Mouse (Mus musculus) thymus, postnatal 4 days (tissue): Measurements from ENCODE around the gene Nr1h3.

Source experiments
- DNase-seq: peaks from one replicate; pipeline ENCODE4 v3.0.0; 2021

The Nr1h3 gene

DNA sequence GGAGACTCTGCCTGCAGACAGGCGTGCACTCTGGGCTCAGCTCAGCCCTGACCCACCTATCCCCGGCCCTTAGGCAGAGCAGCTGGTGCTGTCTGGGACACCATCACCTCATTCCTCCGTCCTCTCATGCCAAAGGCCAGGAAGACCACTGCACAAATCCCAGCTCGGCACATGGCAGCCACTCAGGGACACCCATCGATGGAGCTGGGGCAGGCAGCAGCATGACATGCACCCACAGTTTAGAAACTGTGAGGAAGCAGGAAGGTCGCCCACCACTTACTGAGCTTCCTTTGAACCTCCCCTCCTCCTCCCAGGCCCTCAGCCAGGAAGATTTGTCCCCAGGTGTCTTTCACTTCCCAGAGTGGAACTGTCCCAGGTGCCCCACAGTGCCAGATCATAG, 65.2 kb downstream of the Nr1h3 start:
- no peak for DNase-seq

DNA sequence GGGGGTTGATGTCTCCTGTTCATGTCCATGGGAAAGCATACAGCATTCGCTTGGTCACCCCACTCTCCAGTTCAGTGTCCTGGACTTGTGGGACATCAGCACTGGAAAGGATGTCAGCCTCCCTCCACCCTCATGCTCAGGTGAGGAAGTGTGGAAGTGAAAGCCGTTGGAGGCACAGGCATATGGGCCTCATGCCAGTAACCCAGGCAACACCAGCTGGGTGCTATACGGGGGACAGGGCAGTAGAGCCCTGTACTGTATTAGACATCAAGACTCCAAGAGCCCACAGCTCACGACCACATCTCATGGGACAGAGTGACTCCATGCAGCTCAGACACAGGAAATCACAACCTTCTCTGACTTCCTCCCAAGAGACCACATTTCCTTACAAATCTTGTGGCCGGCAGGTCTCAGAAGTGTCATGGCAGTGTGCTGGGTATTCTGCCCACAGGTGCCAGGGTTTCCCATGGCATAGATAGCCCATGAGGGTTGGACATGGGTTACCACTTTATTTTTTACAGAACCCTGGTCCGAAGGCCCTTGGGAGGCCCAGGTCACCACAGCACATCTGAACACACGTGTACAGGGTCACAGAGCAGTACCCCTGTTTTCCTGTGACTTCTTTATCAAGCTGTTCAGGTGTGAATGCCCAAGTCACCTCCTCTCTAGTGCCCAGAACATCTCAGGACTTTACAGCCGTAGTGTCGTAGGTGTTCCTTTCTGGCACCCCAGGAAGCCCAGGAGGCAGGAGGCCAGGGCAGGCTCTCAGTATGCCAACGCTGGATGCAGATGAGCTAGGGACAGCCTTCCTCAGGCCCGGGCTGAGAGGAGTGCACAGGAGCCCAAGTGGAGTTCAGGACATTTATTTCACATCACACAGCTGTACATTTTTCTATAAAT, 65.9 kb downstream of the Nr1h3 start:
- DNase-seq: no peak
